Mouse (Mus musculus) hindlimb bud, embryonic 11.5 days (tissue): ENCODE data around the gene Gna14.

Experiments used
- DNase-seq: peaks from one replicate; pipeline ENCODE4 v3.0.0-alpha.2; 2012; ENCODE audit warnings: low read depth, low spot score; ENCODE audit errors: extremely low spot score

Gna14 gene

DNA sequence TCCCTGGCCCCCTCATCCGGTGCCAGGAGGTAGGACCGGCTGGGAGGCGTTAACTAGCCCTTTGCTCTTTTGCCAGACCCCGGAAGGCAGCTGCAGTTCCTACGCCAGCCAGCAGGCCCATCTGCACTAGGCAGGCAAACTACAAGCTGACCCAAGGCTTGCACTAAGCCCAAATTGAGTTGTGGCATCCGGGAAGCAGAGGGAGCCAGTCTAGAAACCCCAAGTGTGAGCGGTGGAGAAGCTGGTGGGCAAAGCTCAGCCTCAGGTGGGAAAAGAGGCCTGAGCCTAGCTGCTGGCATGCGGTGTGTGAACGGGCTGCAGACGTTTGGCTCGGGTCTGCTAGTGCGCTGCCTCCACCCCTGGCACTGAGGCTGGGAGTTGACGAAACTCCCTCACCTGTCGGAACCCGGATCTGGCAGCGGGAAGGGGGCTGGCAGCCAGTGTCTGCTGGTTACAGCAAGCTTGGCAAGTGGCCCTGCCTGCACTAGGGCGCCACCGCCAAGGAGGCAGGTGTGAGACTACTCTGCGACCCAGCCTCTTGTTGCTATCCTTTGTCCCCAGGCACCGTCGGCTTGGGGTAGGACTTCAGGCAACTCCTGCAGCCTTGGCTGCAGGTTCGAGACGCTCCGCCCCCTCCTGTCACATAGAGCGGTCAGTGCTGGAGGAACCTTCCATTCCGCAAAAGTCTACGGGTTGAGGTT, at the start of gene Gna14:
Gene Gna14 (plus strand): TSS at position 232 of the 701 bp plus-strand sequence.
- DNase-seq: no peak

DNA sequence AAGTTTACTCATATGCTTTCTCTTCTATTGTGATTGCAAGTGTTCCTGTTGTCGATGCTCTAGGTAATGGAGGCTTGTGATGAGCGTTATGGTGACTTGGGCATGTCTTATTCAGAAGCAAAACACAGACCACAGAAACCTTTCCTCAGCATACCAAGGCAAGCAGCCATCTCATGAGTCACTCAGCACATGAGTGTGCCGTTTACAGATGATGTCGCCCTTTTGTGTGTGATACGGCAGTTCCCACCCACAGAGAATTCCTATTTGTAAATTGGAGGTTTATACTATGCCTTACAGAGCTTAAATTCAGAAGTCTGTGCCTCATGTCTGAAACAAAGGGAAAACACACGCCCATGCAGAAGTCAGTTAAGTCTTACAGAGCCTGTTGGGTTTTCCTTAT, 49.0 kb upstream of the Gna14 start:
- no peak for DNase-seq

DNA sequence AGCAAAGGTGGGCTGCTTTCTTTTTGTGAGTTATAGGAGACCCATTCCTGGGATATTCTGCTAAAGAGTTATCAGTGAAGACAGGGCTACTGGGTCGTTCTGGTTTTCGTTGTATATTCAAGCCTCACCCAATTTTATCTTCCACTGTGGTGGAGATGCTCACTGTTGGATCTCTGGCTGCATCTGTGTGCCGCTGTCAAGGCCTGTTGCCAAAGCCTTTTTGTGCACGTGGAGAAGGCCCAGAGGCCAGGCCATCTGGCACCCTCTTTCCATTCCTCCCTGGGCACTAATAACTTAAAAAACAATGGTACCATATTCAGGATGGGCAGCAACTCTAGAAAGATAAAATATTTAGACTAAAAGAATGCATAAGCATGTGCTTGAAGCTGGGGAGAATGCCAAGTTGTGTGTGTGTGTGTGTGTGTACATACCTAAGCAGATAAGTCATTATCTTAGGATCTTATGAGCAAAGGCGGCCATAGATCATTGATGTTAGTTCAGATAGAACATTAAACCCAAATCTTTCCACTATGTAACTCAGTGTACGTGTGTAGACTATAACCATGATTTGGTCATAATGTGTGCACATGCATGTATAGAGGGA, 45.3 kb upstream of the Gna14 start:
- no peak for DNase-seq

DNA sequence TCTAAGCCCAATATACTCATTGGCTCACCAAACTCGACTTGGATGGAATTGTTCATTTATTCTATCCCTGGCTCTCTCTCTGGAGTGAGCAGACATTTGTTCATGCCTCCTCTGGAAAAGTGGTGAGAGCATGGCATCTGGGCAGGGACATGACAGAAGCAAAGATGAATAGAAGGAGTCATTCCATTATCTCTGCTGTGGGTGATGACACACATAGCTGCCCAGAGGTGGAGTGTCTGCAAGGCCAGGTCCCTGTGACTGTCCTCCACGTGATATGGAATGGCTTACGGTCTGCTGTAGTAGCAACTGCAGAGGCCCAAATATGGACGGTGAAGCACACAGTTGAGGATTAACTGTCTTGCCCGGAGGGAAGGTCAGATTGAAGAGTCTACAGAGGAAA, 41.2 kb upstream of the Gna14 start:
- no peak for DNase-seq

DNA sequence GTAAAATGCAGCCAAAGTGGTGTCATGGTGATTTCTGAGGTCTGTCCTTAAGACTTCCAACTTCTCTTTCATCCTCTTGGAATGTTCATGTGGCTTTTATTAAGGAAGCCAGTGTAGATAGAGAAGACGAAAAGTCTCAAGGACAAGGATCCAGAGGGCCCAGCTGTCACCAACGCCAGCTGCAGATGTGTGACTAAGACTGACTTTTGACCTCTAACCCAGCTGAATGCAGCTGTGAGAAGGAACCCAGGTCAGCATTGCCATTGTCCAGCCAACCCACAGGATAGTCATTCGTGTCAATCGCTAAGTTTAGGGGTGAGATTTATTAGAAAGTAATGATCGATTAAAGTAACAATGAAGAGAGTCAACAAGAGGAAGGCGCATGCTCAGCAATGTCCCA, 32.5 kb upstream of the Gna14 start:
- no peak for DNase-seq

DNA sequence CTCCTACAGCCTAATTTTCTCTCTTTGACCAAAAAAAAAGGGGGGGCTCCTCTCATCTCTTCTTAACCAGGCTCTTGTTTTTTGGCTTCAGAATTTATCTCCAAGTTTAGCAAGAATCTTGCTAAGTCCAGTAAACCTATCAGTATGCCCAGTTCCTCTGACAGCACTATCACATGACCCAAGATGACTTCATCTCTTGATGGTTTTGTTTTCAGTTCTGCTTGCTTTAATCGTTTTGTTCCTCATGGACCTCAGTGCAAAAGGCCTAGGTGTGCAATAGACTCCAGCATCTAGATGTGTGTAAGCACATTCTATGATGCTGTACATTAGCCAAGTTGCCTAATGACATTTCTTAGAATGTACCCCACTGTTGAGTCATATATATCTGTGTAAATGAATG, 27.8 kb upstream of the Gna14 start:
- DNase-seq: no peak

DNA sequence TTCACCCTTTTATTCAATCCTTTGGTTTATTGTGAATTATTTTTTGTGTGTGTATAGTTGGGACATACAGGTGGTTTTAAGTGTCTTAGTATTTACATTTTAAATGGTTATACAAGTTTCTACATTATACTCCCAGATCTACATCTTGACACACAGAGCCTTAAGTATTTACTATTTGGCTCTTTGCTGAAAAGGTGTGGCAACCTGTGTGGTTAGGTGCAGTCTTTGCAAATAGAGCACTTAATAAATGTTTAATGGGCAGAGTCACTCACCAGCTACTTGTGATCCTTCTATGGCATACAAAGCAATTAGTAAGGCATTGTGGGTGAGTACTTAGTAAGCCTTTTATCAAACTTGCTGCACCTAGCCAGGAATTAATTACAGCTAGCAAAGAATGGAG, 24.3 kb upstream of the Gna14 start:
- no peak for DNase-seq

DNA sequence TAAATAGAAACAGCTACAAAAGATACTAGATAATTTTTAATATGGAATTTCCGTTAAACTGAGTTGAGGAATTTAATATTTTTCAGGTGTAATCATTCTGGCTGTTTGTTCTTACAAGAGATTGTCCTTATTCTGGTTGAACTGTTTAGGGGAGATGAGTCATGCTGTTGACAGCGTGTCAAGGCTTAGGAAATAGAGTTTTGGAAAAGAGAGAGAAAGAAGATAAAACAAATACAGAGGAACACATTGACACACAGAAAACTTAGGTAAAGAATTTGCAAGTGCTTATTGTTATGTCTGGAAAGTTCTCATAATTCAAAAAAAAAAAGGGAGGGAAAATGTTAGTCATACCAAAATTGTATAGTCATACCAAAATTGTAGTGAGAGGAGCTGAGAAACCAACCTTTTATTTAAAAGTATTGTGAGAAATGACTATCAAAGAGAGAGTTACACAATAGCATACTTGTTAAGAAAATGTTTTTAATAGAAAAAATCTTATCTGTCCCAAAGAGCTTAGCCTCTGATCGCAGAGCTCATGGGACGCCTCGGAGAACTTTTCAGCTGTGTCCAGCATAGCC, 17.4 kb upstream of the Gna14 start:
- DNase-seq: no peak

DNA sequence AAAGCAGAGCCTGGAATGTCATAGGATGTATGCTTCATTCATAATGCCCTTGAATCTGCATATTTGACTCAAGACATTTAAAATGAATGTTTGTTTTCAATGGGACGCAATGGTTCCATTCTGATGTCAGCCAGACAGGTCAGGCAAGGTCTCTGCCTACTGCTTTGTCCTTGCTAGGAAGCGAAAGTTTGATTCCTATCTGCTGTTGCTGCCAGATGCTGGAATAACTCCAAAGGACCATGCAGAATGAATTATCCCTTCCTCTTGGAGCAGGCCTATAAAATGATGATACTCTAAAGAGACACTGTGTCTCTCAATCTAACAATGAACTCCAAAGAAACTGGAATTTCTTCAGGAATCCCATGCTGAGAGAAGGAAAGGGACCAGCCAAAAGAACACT, 10.0 kb upstream of the Gna14 start:
- no peak for DNase-seq

DNA sequence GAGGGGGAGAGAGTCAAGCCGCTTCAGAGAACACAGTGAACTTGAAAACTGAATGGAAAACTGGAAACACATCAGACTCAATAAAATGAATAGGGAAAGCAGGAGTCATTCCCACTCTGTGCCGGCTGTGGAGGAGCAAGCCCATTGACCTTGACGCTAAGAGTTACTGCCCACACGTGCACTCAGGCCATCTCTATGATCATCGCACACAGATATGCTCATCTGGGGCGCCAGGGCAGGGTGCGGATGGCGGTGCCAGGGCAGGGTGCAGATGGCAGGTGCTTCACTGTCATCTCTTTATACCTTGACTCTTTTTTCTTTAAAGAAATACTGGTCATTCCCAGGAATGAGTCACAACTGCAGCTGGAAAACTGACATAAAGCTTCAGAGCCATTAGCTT, 4.2 kb upstream of the Gna14 start:
- no peak for DNase-seq

DNA sequence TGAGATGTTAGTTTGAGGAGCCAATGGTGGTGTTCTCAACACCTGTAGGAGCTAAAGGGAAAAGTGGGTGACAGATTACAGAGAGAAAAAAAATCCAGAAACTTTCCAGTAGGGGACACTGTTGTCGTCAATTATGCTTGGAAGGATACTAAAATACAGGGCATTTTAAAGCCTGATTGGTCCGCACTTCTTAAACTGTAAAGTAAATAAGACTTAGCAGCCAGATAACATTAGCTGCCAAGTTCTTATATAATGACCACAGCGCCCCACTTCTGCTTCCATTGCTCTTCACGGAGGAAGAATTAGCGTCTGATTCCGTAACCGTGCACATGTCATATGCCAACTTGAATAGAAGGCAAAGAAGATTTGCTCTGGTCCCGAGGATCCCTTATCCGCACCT, 683 bp upstream of the Gna14 start:
- no peak for DNase-seq

DNA sequence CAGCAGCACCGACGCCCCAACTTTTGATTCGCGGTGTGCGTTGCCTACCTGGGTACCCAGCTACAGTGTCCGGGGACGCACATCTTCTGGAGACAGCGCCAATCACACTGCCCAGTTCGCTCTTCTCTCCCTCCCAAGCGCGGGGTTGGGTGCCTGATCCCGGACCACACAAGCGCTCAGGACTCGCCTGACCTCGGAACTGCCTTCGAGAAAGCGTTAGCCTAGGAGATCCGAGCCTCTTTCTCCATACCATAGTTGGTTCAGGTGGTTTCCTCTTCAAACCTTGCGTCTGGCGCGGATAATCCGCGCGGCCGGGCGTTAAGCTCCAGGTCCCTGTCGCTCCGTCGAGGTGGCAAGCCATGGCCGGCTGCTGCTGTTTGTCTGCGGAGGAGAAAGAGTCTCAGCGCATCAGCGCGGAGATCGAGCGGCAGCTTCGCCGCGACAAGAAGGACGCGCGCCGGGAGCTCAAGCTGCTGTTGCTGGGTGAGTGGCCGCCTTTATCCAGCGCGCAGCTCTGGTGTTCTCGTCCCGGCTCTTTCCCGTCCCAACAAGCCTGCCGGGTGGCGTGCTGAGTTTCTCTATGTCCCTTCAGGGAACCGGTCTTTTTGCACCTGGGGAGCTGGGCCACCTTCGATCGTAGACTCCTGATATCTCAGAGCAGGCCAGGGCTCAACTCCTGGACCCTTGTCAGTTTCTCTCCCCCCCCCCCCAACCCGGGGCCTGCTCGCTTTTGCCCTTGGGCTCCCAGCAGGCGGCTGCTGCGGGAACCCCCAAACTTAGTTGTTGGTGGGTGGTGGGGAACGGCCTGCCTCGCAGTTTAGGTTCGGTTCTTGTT, 990 bp downstream of the Gna14 start:
- no peak for DNase-seq

DNA sequence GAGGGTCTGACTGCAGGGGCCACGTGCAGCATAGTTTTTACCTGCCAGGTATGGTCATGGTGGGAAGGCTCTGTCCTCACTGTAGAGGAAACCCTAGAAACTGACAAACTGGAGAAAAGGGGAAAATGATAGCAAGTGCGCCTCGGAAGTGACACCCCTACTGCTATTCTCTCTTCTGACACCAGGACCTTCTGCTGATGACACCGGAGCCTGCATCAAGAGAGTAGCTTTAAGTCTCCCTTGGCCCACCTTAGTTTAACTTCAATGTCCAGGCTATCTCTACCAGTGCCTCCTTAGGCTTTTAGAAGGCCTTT, 1.6 kb downstream of the Gna14 start:
- no peak for DNase-seq

DNA sequence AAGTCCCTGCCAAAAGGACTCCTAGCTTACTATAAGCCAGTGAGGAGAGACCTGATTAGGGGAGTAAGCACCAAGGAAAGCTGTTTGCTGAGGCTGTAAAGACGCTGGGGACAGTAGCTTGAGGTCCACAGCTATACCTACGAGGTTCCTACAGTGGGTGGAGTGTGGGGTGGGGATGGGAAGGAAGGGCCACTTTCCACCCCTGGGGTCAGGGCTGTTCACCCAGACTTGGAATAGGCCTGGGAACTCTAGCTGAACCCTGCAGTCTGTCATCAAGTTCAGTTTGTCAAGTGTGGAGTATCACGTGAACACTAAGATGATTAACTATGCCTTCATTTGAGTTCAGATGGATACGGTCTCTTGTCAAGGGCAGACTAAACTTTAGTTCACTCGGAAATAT, 2.3 kb downstream of the Gna14 start:
- DNase-seq: no peak

DNA sequence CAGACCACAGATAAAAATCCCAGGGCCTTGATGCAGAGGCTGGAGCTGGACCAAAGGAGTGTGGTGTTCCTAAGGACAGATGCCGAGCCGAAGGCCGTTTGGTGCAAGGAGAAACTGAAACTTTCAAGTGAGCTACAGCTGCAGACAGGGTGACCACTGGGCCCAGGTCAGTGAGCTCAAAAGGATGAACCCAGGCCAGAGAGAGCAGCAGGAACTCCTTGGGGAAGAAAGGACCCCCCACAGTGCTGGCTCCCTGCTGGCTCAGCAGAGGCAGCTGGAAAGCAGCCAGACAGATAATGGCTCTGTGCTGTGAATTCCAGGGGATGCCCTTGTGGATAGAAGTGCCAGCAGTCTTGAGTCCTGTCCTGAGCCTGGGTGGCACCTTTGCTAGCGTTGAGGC, 3.7 kb downstream of the Gna14 start:
- DNase-seq: no peak

DNA sequence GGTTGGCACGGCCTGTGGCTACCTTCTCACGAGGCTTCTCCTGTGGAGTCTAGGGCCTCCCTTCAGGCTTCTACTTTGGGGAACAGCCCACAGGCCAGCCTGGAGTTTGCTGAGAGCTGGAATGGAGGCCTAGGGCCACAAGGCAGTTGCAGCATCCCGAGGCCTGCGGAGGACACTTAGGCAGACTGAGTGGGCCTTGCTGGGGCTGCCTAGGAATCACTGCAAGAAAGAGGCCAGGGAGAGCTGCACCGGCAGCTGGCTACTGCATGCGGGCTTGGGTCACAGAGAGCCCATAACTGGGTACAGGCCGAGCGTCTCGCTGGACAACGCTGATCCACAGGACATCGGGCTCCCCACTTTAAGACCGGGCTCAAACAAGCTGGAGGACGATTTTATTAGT, 4.3 kb downstream of the Gna14 start:
- DNase-seq: no peak

DNA sequence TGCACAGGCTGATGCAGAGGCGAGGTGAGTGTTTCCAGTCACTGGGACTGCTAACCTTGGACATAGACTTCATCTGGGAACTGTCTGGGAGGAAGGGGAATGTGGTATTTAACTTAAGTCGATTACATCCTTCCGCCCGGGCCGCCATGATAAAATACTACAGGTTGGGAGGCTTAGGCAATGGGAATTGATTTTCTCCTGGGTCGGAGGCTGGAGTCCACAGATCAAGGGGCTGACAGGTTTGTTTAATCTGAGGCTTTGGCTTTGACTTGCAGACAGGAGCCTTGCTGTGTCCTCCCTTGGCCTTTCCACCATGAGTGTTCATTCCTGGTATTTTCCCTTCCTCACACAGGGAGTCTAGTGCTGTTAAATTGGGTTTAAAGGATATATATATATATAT, 5.8 kb downstream of the Gna14 start:
- DNase-seq: no peak

DNA sequence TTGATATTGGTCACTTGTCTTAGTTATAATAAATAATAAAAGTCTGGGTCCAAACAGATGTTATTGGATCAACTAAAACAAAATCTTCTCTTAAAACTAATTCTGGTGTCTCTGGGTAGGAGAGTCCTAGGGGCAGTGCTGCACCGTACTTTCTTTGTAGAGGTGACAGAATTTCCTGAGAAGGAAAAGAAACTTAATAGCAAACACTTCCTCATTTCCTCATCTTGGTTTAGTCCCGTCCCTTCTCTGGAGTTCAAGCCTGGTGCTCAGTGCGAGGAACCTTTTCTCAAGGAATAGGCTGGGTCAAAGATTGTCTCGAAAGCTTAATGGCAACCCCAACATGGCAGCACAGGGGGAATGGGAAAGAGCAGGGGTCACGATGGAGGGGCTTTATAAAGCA, 7.8 kb downstream of the Gna14 start:
- no peak for DNase-seq

DNA sequence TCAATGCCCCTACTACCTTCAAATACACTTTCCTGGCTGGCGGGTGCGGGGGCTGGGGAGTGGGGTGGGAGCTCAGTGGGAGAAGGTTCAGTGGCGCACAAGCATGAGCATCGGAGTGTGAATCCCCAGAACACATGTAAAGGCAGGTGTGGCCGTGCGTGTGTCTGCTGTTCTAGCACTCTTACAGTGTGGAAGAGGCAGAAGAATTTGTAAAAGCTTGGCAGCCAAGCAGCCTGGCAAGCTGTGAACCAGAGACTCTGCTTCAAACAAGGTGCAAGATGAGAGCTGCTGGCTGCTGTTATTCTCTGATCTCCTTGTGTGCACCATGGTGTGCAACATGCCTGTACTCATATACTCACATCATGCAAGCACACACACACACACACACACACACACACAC, 11.1 kb downstream of the Gna14 start:
- DNase-seq: no peak

DNA sequence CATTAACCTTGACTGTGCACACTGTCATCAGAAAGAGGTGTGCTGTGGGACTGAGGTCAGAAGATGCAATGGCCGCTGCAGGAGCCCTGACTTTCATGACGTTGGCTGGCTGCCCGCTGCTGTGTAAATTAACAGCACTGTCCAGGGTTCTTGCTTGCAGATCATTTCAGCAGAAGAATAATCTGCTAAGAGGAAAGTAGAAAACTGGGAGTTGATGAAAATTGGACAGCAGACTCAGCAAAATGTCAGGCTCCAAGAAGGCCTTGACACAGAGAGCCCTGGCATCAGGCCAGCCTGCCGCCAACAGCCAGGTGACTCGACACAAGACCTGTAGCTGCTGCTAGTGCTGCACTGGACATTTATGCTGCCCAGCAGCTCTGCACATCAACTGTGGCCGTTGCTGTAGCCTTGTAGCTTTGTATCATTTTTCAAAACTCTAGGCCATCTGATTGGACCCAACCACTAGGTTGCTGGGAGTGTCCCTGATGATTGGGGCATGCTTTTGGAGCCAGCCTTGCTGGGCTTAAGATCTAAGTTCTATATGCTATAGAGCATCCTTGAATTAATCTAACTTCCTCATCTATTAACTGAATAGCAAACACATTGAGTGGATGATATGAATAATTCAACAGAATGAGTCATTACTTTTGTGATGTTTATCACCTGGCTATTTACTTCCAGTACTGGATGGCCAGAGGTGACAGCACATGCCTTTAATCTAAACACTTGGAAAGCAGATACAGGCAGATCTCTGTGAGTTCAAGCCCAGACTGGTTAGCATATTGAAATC, 12.5 kb downstream of the Gna14 start:
- no peak for DNase-seq

DNA sequence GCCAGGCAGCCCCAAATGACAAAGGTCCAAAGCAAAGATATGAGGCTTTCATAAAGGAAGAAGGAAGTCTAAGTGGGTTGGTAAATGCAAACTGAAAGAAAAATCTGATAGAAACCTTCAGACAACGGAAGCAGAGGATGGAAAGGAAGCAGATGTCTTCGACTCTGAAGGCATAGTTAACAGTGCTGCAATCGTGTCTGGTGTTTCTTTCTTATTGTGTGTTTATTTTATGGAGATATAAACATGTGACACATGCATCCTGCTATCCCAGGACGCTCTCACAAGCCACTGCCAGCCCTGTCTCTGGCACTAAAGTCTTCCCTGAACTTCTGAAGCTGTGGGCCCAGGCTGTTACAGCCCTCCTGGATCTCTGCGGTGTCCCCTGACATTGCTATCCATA, 13.2 kb downstream of the Gna14 start:
- DNase-seq: no peak
